8 mouse cellular contexts compared by ENCODE assay signal in the genomic region with DNA sequence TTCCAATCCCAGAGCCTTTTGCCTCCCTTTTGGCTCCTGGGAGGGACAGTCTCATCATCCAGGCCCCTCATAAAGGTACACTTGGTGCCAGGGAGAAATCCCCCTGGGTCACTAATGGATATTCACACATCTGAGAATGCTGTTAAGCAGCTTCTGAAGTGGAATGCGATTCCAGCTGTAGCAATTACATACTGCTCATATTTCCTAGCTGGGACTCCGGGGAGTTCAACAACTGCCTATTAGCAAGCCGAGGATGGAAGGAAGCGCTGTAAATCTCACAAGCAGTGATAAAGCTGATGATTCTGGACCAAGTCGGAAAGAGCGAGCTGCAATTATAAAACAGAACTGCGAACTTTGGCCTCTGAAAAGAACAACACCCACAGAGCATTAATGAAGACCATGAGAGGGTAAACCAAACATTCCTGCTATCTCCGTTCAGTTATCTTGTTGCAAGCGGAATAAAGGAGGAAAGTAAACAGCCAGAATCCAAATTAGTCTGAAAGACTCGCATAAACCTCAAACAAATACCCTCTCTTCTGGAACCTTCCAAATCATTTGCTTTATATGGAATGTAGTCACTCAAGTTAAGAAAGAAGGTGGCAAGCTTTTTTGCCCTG.
DNase-seq lines count a peak whose midpoint lies in the region; ATAC-seq and TF ChIP-seq lines count a peak whose summit lies in the region.

No protein-coding gene starts in this region.

- no peak overlapping the region for H3K4me2 ChIP-seq in forebrain, embryonic 14.5 days (ENCODE audit: low read length)
- no peak overlapping the region for H3K4me2 ChIP-seq in forebrain, embryonic 16.5 days (ENCODE audit: low read length)
- peak overlapping the region; percentile 31 for H3K4me2 ChIP-seq in embryonic facial prominence, embryonic 14.5 days (ENCODE audit: low read depth, low read length)
- H3K4me2 ChIP-seq in hindbrain, embryonic 14.5 days (replicated peaks): no peak overlapping the region
- H3K4me2 ChIP-seq in liver, embryonic 11.5 days: peak overlapping the region; percentile 51

- H3K4me1 ChIP-seq in forebrain, embryonic 14.5 days (ENCODE audit: control insufficient read depth, insufficient read depth, low read length): no peaks in the 10 kb centered on the region
- no peaks in the 10 kb centered on the region for H3K4me1 ChIP-seq in forebrain, embryonic 16.5 days (replicated peaks; ENCODE audit: control insufficient read depth, insufficient read depth, low read length)
- H3K4me1 ChIP-seq in embryonic facial prominence, embryonic 14.5 days (ENCODE audit: control insufficient read depth, insufficient read depth, low read length): no peaks in the 10 kb centered on the region; the same call in 1 of the 2 replicates
- peaks cover 5% of the 10 kb centered on the region; the same call in 1 of the 2 replicates for H3K4me1 ChIP-seq in hindbrain, embryonic 14.5 days (replicated peaks; ENCODE audit: control insufficient read depth, insufficient read depth, low read length)
- peaks cover 21% of the 10 kb centered on the region for H3K4me1 ChIP-seq in liver, embryonic 11.5 days (replicated peaks; ENCODE audit: control insufficient read depth, insufficient read depth, low read length)
- H3K4me1 ChIP-seq in small intestine, adult 2 months (ENCODE audit: control insufficient read depth, insufficient read depth, insufficient read length, low read length): peaks cover 2% of the 10 kb centered on the region; the same call in 1 of the 2 replicates

- no peak for ATAC-seq in forebrain, embryonic 14.5 days
- no peak for ATAC-seq in forebrain, embryonic 16.5 days
- ATAC-seq in embryonic facial prominence, embryonic 14.5 days (ENCODE audit: low read depth): peak; percentile 87
- peak; percentile 59; the same call in 1 of the 2 replicates for ATAC-seq in hindbrain, embryonic 14.5 days (ENCODE audit: low FRiP score)
- no peak for ATAC-seq in liver, embryonic 11.5 days (replicated peaks; ENCODE audit: low FRiP score)

- H3K27ac ChIP-seq in forebrain, embryonic 14.5 days (ENCODE audit: low read depth, low read length): no peak overlapping the region
- no peak overlapping the region for H3K27ac ChIP-seq in forebrain, embryonic 16.5 days (ENCODE audit: low read length)
- H3K27ac ChIP-seq in embryonic facial prominence, embryonic 14.5 days (replicated peaks; ENCODE audit: low read depth, low read length): no peak overlapping the region
- H3K27ac ChIP-seq in hindbrain, embryonic 14.5 days: no peak overlapping the region
- peak overlapping the region; percentile 69; the same call in 1 of the 2 replicates for H3K27ac ChIP-seq in liver, embryonic 11.5 days (ENCODE audit: low read depth, low read length)
- H3K27ac ChIP-seq in small intestine, adult 2 months (ENCODE audit: insufficient read depth, low read depth, low read length): peak overlapping the region; percentile 81

- H3K9me3 ChIP-seq in forebrain, embryonic 14.5 days (replicated peaks; ENCODE audit: control insufficient read depth, low read length): no peaks in the 10 kb centered on the region
- H3K9me3 ChIP-seq in forebrain, embryonic 16.5 days (ENCODE audit: control insufficient read depth, low read length): no peaks in the 10 kb centered on the region
- no peaks in the 10 kb centered on the region for H3K9me3 ChIP-seq in embryonic facial prominence, embryonic 14.5 days (ENCODE audit: control insufficient read depth, low read length)
- H3K9me3 ChIP-seq in hindbrain, embryonic 14.5 days (ENCODE audit: control insufficient read depth, low read length): no peaks in the 10 kb centered on the region
- no peaks in the 10 kb centered on the region for H3K9me3 ChIP-seq in liver, embryonic 11.5 days (ENCODE audit: control insufficient read depth, low read length)

- TF ChIP-seq POLR2A in small intestine, adult 2 months (IDR thresholded peaks at IDR 0.05; ENCODE audit: low read depth, low read length): no peak

- no peak overlapping the region for H3K9ac ChIP-seq in forebrain, embryonic 14.5 days (ENCODE audit: low read length)
- no peak overlapping the region for H3K9ac ChIP-seq in forebrain, embryonic 16.5 days (replicated peaks; ENCODE audit: low read depth, low read length)
- H3K9ac ChIP-seq in embryonic facial prominence, embryonic 14.5 days (ENCODE audit: low read depth, low read length): no peak overlapping the region
- no peak overlapping the region for H3K9ac ChIP-seq in hindbrain, embryonic 14.5 days
- H3K9ac ChIP-seq in liver, embryonic 11.5 days (ENCODE audit: low read depth, low read length): no peak overlapping the region

- TF ChIP-seq CTCF in small intestine, adult 2 months (IDR thresholded peaks at IDR 0.05; ENCODE audit: extremely low read depth, insufficient read length, insufficient replicate concordance, low read depth, low read length): no peak

- DNase-seq in forebrain, embryonic 14.5 days (ENCODE audit: low spot score): peak; percentile 8
- peak; percentile 84 for DNase-seq in embryonic facial prominence, embryonic 14.5 days (ENCODE audit: low spot score)
- no peak for DNase-seq in hindbrain, embryonic 14.5 days (ENCODE audit: low spot score)
- no peak for DNase-seq in liver, embryonic 11.5 days (ENCODE audit: low spot score)
- DNase-seq in thymus, adult 18-20 months: no peak
- DNase-seq in frontal cortex, postnatal 14 days (ENCODE audit: low spot score in 2 of 2): no peak

- no peaks in the 10 kb centered on the region for H3K36me3 ChIP-seq in forebrain, embryonic 14.5 days (ENCODE audit: control insufficient read depth, insufficient read depth, low read length)
- H3K36me3 ChIP-seq in forebrain, embryonic 16.5 days (ENCODE audit: control insufficient read depth, insufficient read depth): no peaks in the 10 kb centered on the region
- no peaks in the 10 kb centered on the region for H3K36me3 ChIP-seq in embryonic facial prominence, embryonic 14.5 days (ENCODE audit: control insufficient read depth, insufficient read depth, low read length)
- H3K36me3 ChIP-seq in hindbrain, embryonic 14.5 days (replicated peaks; ENCODE audit: control insufficient read depth, insufficient read depth): no peaks in the 10 kb centered on the region
- no peaks in the 10 kb centered on the region for H3K36me3 ChIP-seq in liver, embryonic 11.5 days (ENCODE audit: control insufficient read depth, insufficient read depth, low read length)
- H3K36me3 ChIP-seq in small intestine, adult 2 months (ENCODE audit: control insufficient read depth, insufficient read depth, low read length): no peaks in the 10 kb centered on the region

- WGBS in forebrain, embryonic 14.5 days: 70% methylated on average over 10 of the region's 10 CpGs
- WGBS in forebrain, embryonic 16.5 days: 62% methylated on average over 10 of the region's 10 CpGs
- WGBS in embryonic facial prominence, embryonic 14.5 days: 9% methylated on average over 10 of the region's 10 CpGs
- WGBS in hindbrain, embryonic 14.5 days: 56% methylated on average over 10 of the region's 10 CpGs
- WGBS in liver, embryonic 11.5 days: 43% methylated on average over 10 of the region's 10 CpGs
- WGBS in small intestine, adult 2 months: 11% methylated on average over 10 of the region's 10 CpGs

- no peak overlapping the region for H3K4me3 ChIP-seq in forebrain, embryonic 14.5 days (ENCODE audit: low read depth, low read length)
- H3K4me3 ChIP-seq in forebrain, embryonic 16.5 days (replicated peaks; ENCODE audit: low read length): no peak overlapping the region
- no peak overlapping the region for H3K4me3 ChIP-seq in embryonic facial prominence, embryonic 14.5 days (ENCODE audit: low read depth, low read length)
- no peak overlapping the region for H3K4me3 ChIP-seq in hindbrain, embryonic 14.5 days (replicated peaks; ENCODE audit: low read length)
- H3K4me3 ChIP-seq in liver, embryonic 11.5 days (ENCODE audit: low read depth, low read length): no peak overlapping the region
- no peak overlapping the region for H3K4me3 ChIP-seq in small intestine, adult 2 months (ENCODE audit: low read depth, low read length)

- H3K27me3 ChIP-seq in forebrain, embryonic 14.5 days (replicated peaks; ENCODE audit: control insufficient read depth, insufficient read depth, low read length): no peaks in the 10 kb centered on the region
- no peaks in the 10 kb centered on the region for H3K27me3 ChIP-seq in forebrain, embryonic 16.5 days (replicated peaks; ENCODE audit: control insufficient read depth, insufficient read depth, low read length)
- H3K27me3 ChIP-seq in embryonic facial prominence, embryonic 14.5 days (replicated peaks; ENCODE audit: control insufficient read depth, insufficient read depth, low read length): no peaks in the 10 kb centered on the region
- H3K27me3 ChIP-seq in hindbrain, embryonic 14.5 days (ENCODE audit: control insufficient read depth, insufficient read depth, low read length): no peaks in the 10 kb centered on the region
- no peaks in the 10 kb centered on the region for H3K27me3 ChIP-seq in liver, embryonic 11.5 days (replicated peaks; ENCODE audit: control insufficient read depth, insufficient read depth, low read length)
- no peaks in the 10 kb centered on the region for H3K27me3 ChIP-seq in small intestine, adult 2 months (ENCODE audit: control insufficient read depth, insufficient read depth, low read length)

Comparison
In these comparisons a context has a peak if more than half of its experiments do, and no peak if none do; other contexts are left out.
1. ATAC-seq: peak in embryonic facial prominence, embryonic 14.5 days (single experiment) and hindbrain, embryonic 14.5 days (single experiment); none in forebrain, embryonic 14.5 days (single experiment), forebrain, embryonic 16.5 days (single experiment) and liver, embryonic 11.5 days (single experiment).
2. DNase-seq: peak in forebrain, embryonic 14.5 days (single experiment) and embryonic facial prominence, embryonic 14.5 days (single experiment); none in hindbrain, embryonic 14.5 days (single experiment), liver, embryonic 11.5 days (single experiment), thymus, adult 18-20 months (0 of 2) and frontal cortex, postnatal 14 days (0 of 2).
3. H3K27ac ChIP-seq: peak in liver, embryonic 11.5 days (single experiment) and small intestine, adult 2 months (single experiment); none in forebrain, embryonic 14.5 days (single experiment), forebrain, embryonic 16.5 days (single experiment), embryonic facial prominence, embryonic 14.5 days (single experiment) and hindbrain, embryonic 14.5 days (single experiment).
4. H3K4me2 ChIP-seq: peak in embryonic facial prominence, embryonic 14.5 days (single experiment) and liver, embryonic 11.5 days (single experiment); none in forebrain, embryonic 14.5 days (single experiment), forebrain, embryonic 16.5 days (single experiment) and hindbrain, embryonic 14.5 days (single experiment).